Mouse (Mus musculus): ENCODE results near the gene Spns3.

DNA sequence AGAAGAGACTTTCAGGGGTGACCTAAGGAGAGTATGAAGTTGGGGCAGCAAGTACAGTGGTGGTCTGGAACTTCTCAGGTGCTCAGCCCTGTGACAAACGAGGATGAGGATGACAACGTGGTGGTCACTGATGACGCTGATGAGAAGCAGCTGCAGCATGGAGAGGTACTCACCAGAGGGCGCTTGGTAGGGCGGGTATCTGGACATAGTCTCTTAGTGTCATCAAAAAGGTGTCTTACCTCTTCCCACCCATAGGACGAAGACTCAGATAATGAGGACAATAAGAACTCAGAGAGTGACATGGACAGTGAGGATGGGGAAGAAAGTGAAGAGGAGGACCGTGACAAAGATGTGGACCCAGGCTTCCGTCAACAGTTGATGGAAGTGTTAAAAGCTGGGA, 102.8 kb downstream of the Spns3 start:
- TF ChIP-seq CTCF (IDR thresholded peaks at IDR 0.05; ENCODE audit: low read depth, low read length) (no peak), GATA1 (IDR thresholded peaks at IDR 0.05; ENCODE audit: borderline replicate concordance, low read length) (no peak), TAL1 (conservative IDR thresholded peaks at IDR 0.05; ENCODE audit: low read depth, low read length) (no peak), GATA2 (IDR thresholded peaks at IDR 0.05; ENCODE audit: borderline replicate concordance, low read depth, low read length) (no peak)
